Mouse (Mus musculus) heart, postnatal 36 days (tissue): ENCODE measurements at regions not wholly inside any gene's neighbourhood (a gene's known extent, or its start where the extent isn't known, plus 50 kb on each side); places are given as distances from the start of the nearest gene placed in this dataset.
A peak's percentile ranks its signal among the peaks of the same experiment; 100 is the strongest.

Experiments used
- DNase-seq, 2 experiments: peaks; one replicate each; pipeline ENCODE4 v3.0.0; 2021 to 2022
- intact Hi-C: fragments of 180-260 bp; cut with DNase I; formaldehyde crosslinking; loops from one replicate; pipeline ENCODE4 v1.15.1; 2025

GRCm38 (mm10) chr1:41810318-41810964, 885.1 kb upstream of the Pou3f3 start:
- intact Hi-C loops = loop anchor here (2.0 kb wide), 1 partner anchor 880 kb away; no protein-coding TSS in a partner anchor
- peak; percentile 2 to 5 for DNase-seq

GRCm38 (mm10) chr1:41811130-41811529, 884.4 kb upstream of the Pou3f3 start:
- intact Hi-C loops = loop anchor here (2.0 kb wide), 1 partner anchor 880 kb away; no protein-coding TSS in a partner anchor
- DNase-seq = no peak

- intact Hi-C loops = no loop called here
- no peak for DNase-seq
Measured at GRCm38 (mm10) chr1:41812071-41812470, 883.5 kb upstream of the Pou3f3 start.

- intact Hi-C loops = no loop called here
- DNase-seq = no peak
Measured at GRCm38 (mm10) chr1:41814032-41815005, 881.2 kb upstream of the Pou3f3 start.

GRCm38 (mm10) chr1:41815021-41815420, 880.5 kb upstream of the Pou3f3 start:
- no peak for DNase-seq
- intact Hi-C loops = no loop called here

GRCm38 (mm10) chr1:41822742-41823141, 872.8 kb upstream of the Pou3f3 start:
- intact Hi-C loops = no loop called here
- no peak for DNase-seq

GRCm38 (mm10) chr1:41825223-41825622, 870.3 kb upstream of the Pou3f3 start:
- no peak for DNase-seq
- intact Hi-C loops = no loop called here

GRCm38 (mm10) chr1:41831641-41832040, 863.9 kb upstream of the Pou3f3 start:
- DNase-seq = no peak
- intact Hi-C loops = no loop called here
